Mouse (Mus musculus) adrenal gland, adult 8-10 months (tissue): ENCODE results near the gene Map4k5. TPM values are rescaled to one million over a fixed set of nuclear protein-coding genes. Genes with fewer than 3 reads are reported as not detected.

Source experiments
- microRNA-seq, 2 experiments: library from miRNA; unstranded; fragments of <30 nt; microRNA quantifications; one replicate each; pipeline ENCODE4 v1.2.0; 2022
- total RNA-seq, 4 experiments: library from RNA; stranded (reverse); gene quantifications; 2 replicates each; pipeline ENCODE4 v1.2.4; 2022

The Map4k5 gene
- total RNA-seq, 4 experiments from 2014 or later = 26.6 to 51.8 (median 37.2) TPM

Small RNA genes within 50 kb of the gene (microRNA-seq; reads per million reads assigned to microRNA genes)
- 0 reads per million in 2 experiments for gene Mir681

Other genes with a start within 250 kb of the Map4k5 start
- 10 to 100 TPM; 41.4 to 62.6 (median 51.7) TPM for gene Sos2, start 211.3 kb downstream of the Map4k5 start, total RNA-seq
- 10 to 100 TPM; 25.5 to 30.2 (median 28.5) TPM for gene L2hgdh, start 168.3 kb downstream of the Map4k5 start, total RNA-seq
- gene Atp5s, start 168.2 kb downstream of the Map4k5 start, total RNA-seq = 10 to 100 TPM; 14.2 to 19.3 (median 17.0) TPM
- 1 to 10 TPM; 2.1 to 9.3 (median 5.1) TPM for gene Cdkl1, start 101.9 kb downstream of the Map4k5 start, total RNA-seq
- 10 to 100 TPM in 2 of 4 experiments, 1 to 10 TPM in 2; 6.6 to 19.5 (median 13.0) TPM for gene Atl1, start 586 bp downstream of the Map4k5 start, total RNA-seq
- gene Sav1, start 93.8 kb upstream of the Map4k5 start, total RNA-seq = 10 to 100 TPM; 37.3 to 43.6 (median 40.4) TPM
- gene Nin, start 220.5 kb upstream of the Map4k5 start, total RNA-seq = 10 to 100 TPM; 27.4 to 55.2 (median 38.7) TPM